Mouse (Mus musculus) heart, adult 2 months (tissue): ENCODE results near the gene Cd180.

ENCODE experiments used
- EP300 ChIP-seq: fragments of 200-500 bp; IDR thresholded peaks from 2 replicates; pipeline ENCODE4 v1.6.1; 2011; ENCODE audit warnings: low read depth, low read length, control low read depth; ENCODE audit not compliant: insufficient read depth
- POLR2A ChIP-seq: fragments of 200-500 bp; IDR thresholded peaks from 2 replicates; pipeline ENCODE4 v1.6.1; 2011; ENCODE audit warnings: mild to moderate bottlenecking, low read depth, low read length, control low read depth; ENCODE audit not compliant: insufficient read depth

GRCm38 (mm10) chr13:102716973-102717372 is 23.6 kb downstream of the Cd180 start:
- no peak for TF ChIP-seq POLR2A
- no peak for TF ChIP-seq EP300
